Comparison of ENCODE assay signal across 8 mouse cellular contexts in genomic region chr9:121671300-121671699, GRCm38 (mm10). TPM values are rescaled to one million over a fixed set of nuclear protein-coding genes. Genes with fewer than 3 reads are reported as not detected.
DNase-seq lines count a peak whose midpoint lies in the region; ATAC-seq and TF ChIP-seq lines count a peak whose summit lies in the region.
"Had no signal": no experiment of that assay in that cellular context is flagged by ENCODE, and none has a peak within 500 bp of the region (broad histone marks: within the 10 kb centered on the region; RNA-seq: fewer than 3 reads in every experiment).

No protein-coding gene starts in this region.

- no peak overlapping the region for H3K4me2 ChIP-seq in liver, embryonic 12.5 days
- H3K4me2 ChIP-seq in liver, embryonic 13.5 days = no peak overlapping the region
- H3K4me2 ChIP-seq: heart, embryonic 15.5 days had no signal

- H3K9me3 ChIP-seq in liver, embryonic 12.5 days (replicated peaks) = no peaks in the 10 kb centered on the region
- H3K9me3 ChIP-seq in MEL (replicated peaks; ENCODE audit: insufficient read depth, low read length) = no peaks in the 10 kb centered on the region
- H3K9me3 ChIP-seq in liver, embryonic 13.5 days (replicated peaks) = no peaks in the 10 kb centered on the region
- H3K9me3 ChIP-seq: heart, embryonic 15.5 days had no signal

- DNase-seq in liver = peak; percentile 41
- DNase-seq in MEL (ENCODE audit: low read depth, low spot score) = peak; percentile 73
- DNase-seq in liver, embryonic 13.5 days = peak; percentile 18

- H3K27ac ChIP-seq in liver, embryonic 12.5 days = no peak overlapping the region
- no peak overlapping the region for H3K27ac ChIP-seq in MEL (ENCODE audit: control insufficient read depth, low read depth, low read length)
- H3K27ac ChIP-seq in bone marrow macrophage, adult 2 months (ENCODE audit: insufficient read depth, low read depth, low read length) = no peak overlapping the region
- no peak overlapping the region for H3K27ac ChIP-seq in liver, embryonic 13.5 days
- H3K27ac ChIP-seq in small intestine, adult 2 months (ENCODE audit: insufficient read depth, low read depth, low read length) = no peak overlapping the region

- WGBS in liver, embryonic 12.5 days (ENCODE audit: insufficient replicate concordance) = 16% methylated on average over 7 of the region's 7 CpGs
- WGBS in liver, embryonic 13.5 days (ENCODE audit: insufficient replicate concordance) = 14% methylated on average over 7 of the region's 7 CpGs
- 40% methylated on average over 7 of the region's 7 CpGs for WGBS in small intestine, adult 2 months

- H3K4me3 ChIP-seq in liver, embryonic 12.5 days = no peak overlapping the region
- no peak overlapping the region for H3K4me3 ChIP-seq in MEL (ENCODE audit: control insufficient read depth in 1 of 2, insufficient read depth in 1 of 2, low read depth in 2 of 2, low read length in 2 of 2)
- no peak overlapping the region for H3K4me3 ChIP-seq in bone marrow macrophage, adult 2 months (ENCODE audit: insufficient read depth, low read length)
- H3K4me3 ChIP-seq in liver, embryonic 13.5 days (replicated peaks) = no peak overlapping the region
- H3K4me3 ChIP-seq in small intestine, adult 2 months (ENCODE audit: low read depth, low read length) = no peak overlapping the region
- H3K4me3 ChIP-seq: heart, embryonic 15.5 days had no signal

- no peak for TF ChIP-seq EP300 in MEL (IDR thresholded peaks at IDR 0.05; ENCODE audit: low read depth in 1 of 2, low read length in 2 of 2)

- no peaks in the 10 kb centered on the region for H3K79me2 ChIP-seq in MEL (ENCODE audit: control insufficient read depth, insufficient read depth, low read length, poor library complexity)

- no peak for TF ChIP-seq POLR2A in MEL (IDR thresholded peaks at IDR 0.05; ENCODE audit: control insufficient read depth in 1 of 2, insufficient read depth in 1 of 2, low read depth in 1 of 2, low read length in 2 of 2, poor library complexity in 1 of 2)
- no peak for TF ChIP-seq POLR2A in bone marrow macrophage, adult 2 months (IDR thresholded peaks at IDR 0.05; ENCODE audit: borderline replicate concordance, low read depth, low read length)
- TF ChIP-seq POLR2A in small intestine, adult 2 months (IDR thresholded peaks at IDR 0.05; ENCODE audit: low read depth, low read length) = no peak

- no peak overlapping the region for H3K9ac ChIP-seq in liver, embryonic 12.5 days
- no peak overlapping the region for H3K9ac ChIP-seq in MEL (ENCODE audit: control insufficient read depth, low read depth, low read length, poor library complexity, severe bottlenecking)
- H3K9ac ChIP-seq in liver, embryonic 13.5 days = no peak overlapping the region

- peaks cover 49% of the 10 kb centered on the region for H3K27me3 ChIP-seq in liver, embryonic 12.5 days (replicated peaks)
- no peaks in the 10 kb centered on the region for H3K27me3 ChIP-seq in MEL (ENCODE audit: control insufficient read depth in 1 of 2, insufficient read depth in 2 of 2, low read length in 2 of 2)
- peaks cover 48% of the 10 kb centered on the region for H3K27me3 ChIP-seq in liver, embryonic 13.5 days
- no peaks in the 10 kb centered on the region for H3K27me3 ChIP-seq in small intestine, adult 2 months (ENCODE audit: control insufficient read depth, insufficient read depth, low read length)

- ATAC-seq in liver, embryonic 12.5 days = no peak
- ATAC-seq in erythroid progenitor cell, adult 5-6 weeks (replicated peaks; ENCODE audit: low FRiP score, poor library complexity, severe bottlenecking) = peak; percentile 58
- ATAC-seq in liver, embryonic 13.5 days (ENCODE audit: low read depth) = no peak

- peak; percentile 66 to 68 (median 67) for TF ChIP-seq CTCF in MEL (IDR thresholded peaks at IDR 0.05 in 2 of 3, conservative IDR thresholded peaks at IDR 0.05 in 1 of 3; ENCODE audit: control insufficient read depth in 1 of 3, insufficient read depth in 1 of 3, low read depth in 2 of 3, low read length in 3 of 3, poor library complexity in 1 of 3, severe bottlenecking in 1 of 3)
- TF ChIP-seq CTCF in bone marrow macrophage, adult 2 months (IDR thresholded peaks at IDR 0.05; ENCODE audit: low read depth, low read length) = peak; percentile 36
- TF ChIP-seq CTCF in small intestine, adult 2 months (IDR thresholded peaks at IDR 0.05; ENCODE audit: extremely low read depth, insufficient read length, insufficient replicate concordance, low read depth, low read length) = peak; percentile 78; the same call in 1 of the 2 replicates

- H3K4me1 ChIP-seq in liver, embryonic 12.5 days = peaks cover 37% of the 10 kb centered on the region
- H3K4me1 ChIP-seq in MEL (ENCODE audit: control insufficient read depth in 1 of 2, insufficient read depth in 2 of 2, low read length in 2 of 2) = peaks cover 0 to 17% of the 10 kb centered on the region in 2 experiments; a peak in 2 of 4 replicates
- peaks cover 34% of the 10 kb centered on the region for H3K4me1 ChIP-seq in bone marrow macrophage, adult 2 months (ENCODE audit: control insufficient read depth, insufficient read depth, low read length)
- H3K4me1 ChIP-seq in liver, embryonic 13.5 days (replicated peaks) = peaks cover 25% of the 10 kb centered on the region
- H3K4me1 ChIP-seq in small intestine, adult 2 months (ENCODE audit: control insufficient read depth, insufficient read depth, insufficient read length, low read length) = no peaks in the 10 kb centered on the region

- peak; percentile 28 for TF ChIP-seq RAD21 in MEL (IDR thresholded peaks at IDR 0.05; ENCODE audit: low read depth, low read length)

- H3K36me3 ChIP-seq in liver, embryonic 12.5 days = no peaks in the 10 kb centered on the region
- peaks cover 0 to 8% of the 10 kb centered on the region in 2 experiments; a peak in 2 of 4 replicates for H3K36me3 ChIP-seq in MEL (ENCODE audit: control insufficient read depth in 1 of 2, insufficient read depth in 2 of 2, low read length in 2 of 2)
- no peaks in the 10 kb centered on the region for H3K36me3 ChIP-seq in liver, embryonic 13.5 days
- H3K36me3 ChIP-seq in small intestine, adult 2 months (ENCODE audit: control insufficient read depth, insufficient read depth, low read length) = peaks cover 35% of the 10 kb centered on the region
- H3K36me3 ChIP-seq: heart, embryonic 15.5 days had no signal

RNA-seq across cellular contexts. Expression of gene Vipr1, which starts 28.8 kb away (rescaled TPM):
- polyA plus RNA-seq in liver, embryonic 12.5 days (2016; fragmentation: Nextera tagmentation; extraction: Ambion mirVana) = 0.14 and 0.23 TPM in 2 replicates
- total RNA-seq in MEL (2012; rRNA removed) = not detected in 2 replicates
- not detected for polyA plus RNA-seq in MEL (2012; ENCODE audit: insufficient read depth in 1 of 2, insufficient read length in 2 of 2, low read depth in 1 of 2, low replicate concordance in 2 of 2, missing spikeins in 1 of 2)
- 4.1 and 4.8 TPM in 2 replicates for polyA plus RNA-seq in bone marrow macrophage, adult 2 months (2012; ENCODE audit: insufficient read depth, insufficient read length, missing spikeins)
- total RNA-seq in erythroid progenitor cell, adult 5-6 weeks (2015; ENCODE audit: low replicate concordance) = 0.36 TPM in 1 of 2 replicates, not detected in the other
- total RNA-seq in erythroid progenitor cell, adult 5-6 weeks (2017; ENCODE audit: low replicate concordance) = 0.64 TPM in 1 of 2 replicates, not detected in the other
- polyA plus RNA-seq in liver, embryonic 13.5 days (2015; fragmentation: Nextera tagmentation; extraction: Ambion mirVana) = 0.27 and 0.29 TPM in 2 replicates
- 43.5 and 171 TPM in 2 replicates for polyA plus RNA-seq in small intestine, adult 2 months (2012; rRNA removed)

RNA-seq across cellular contexts. Expression of gene Lyzl4, which starts 29.4 kb away (rescaled TPM):
- 0.23 and 0.29 TPM in 2 replicates for polyA plus RNA-seq in liver, embryonic 12.5 days (2016; fragmentation: Nextera tagmentation; extraction: Ambion mirVana)
- total RNA-seq in MEL (2012; rRNA removed) = not detected in 2 replicates
- polyA plus RNA-seq in MEL (2012; ENCODE audit: insufficient read depth in 1 of 2, insufficient read length in 2 of 2, low read depth in 1 of 2, low replicate concordance in 2 of 2, missing spikeins in 1 of 2) = not detected
- polyA plus RNA-seq in bone marrow macrophage, adult 2 months (2012; ENCODE audit: insufficient read depth, insufficient read length, missing spikeins) = 11.5 and 11.8 TPM in 2 replicates
- not detected in 2 replicates for total RNA-seq in erythroid progenitor cell, adult 5-6 weeks (2015; ENCODE audit: low replicate concordance)
- total RNA-seq in erythroid progenitor cell, adult 5-6 weeks (2017; ENCODE audit: low replicate concordance) = not detected in 2 replicates
- polyA plus RNA-seq in liver, embryonic 13.5 days (2015; fragmentation: Nextera tagmentation; extraction: Ambion mirVana) = 0.14 TPM in 1 of 2 replicates, not detected in the other
- 0.32 TPM in 1 of 2 replicates, not detected in the other for polyA plus RNA-seq in small intestine, adult 2 months (2012; rRNA removed)

RNA-seq across cellular contexts. Expression of gene Sec22c, which starts 34.0 kb away (rescaled TPM):
- polyA plus RNA-seq in liver, embryonic 12.5 days (2016; fragmentation: Nextera tagmentation; extraction: Ambion mirVana) = 4.4 and 5.1 TPM in 2 replicates
- total RNA-seq in MEL (2012; rRNA removed) = 5.9 and 6.6 TPM in 2 replicates
- polyA plus RNA-seq in MEL (2012; ENCODE audit: insufficient read depth in 1 of 2, insufficient read length in 2 of 2, low read depth in 1 of 2, low replicate concordance in 2 of 2, missing spikeins in 1 of 2) = 10 to 100 TPM in 1 of 2 experiments, not detected in 1; 10.9 TPM
- polyA plus RNA-seq in bone marrow macrophage, adult 2 months (2012; ENCODE audit: insufficient read depth, insufficient read length, missing spikeins) = 9.3 and 14.2 TPM in 2 replicates
- total RNA-seq in erythroid progenitor cell, adult 5-6 weeks (2015; ENCODE audit: low replicate concordance) = 4.3 and 5.9 TPM in 2 replicates
- 2.6 and 4.8 TPM in 2 replicates for total RNA-seq in erythroid progenitor cell, adult 5-6 weeks (2017; ENCODE audit: low replicate concordance)
- polyA plus RNA-seq in liver, embryonic 13.5 days (2015; fragmentation: Nextera tagmentation; extraction: Ambion mirVana) = 3.7 and 3.9 TPM in 2 replicates
- 18.2 and 27.0 TPM in 2 replicates for polyA plus RNA-seq in small intestine, adult 2 months (2012; rRNA removed)

RNA-seq across cellular contexts. Expression of gene Ss18l2, which starts 38.8 kb away (rescaled TPM):
- 77.5 and 89.3 TPM in 2 replicates for polyA plus RNA-seq in liver, embryonic 12.5 days (2016; fragmentation: Nextera tagmentation; extraction: Ambion mirVana)
- 37.4 and 47.8 TPM in 2 replicates for total RNA-seq in MEL (2012; rRNA removed)
- 10 to 100 TPM in 1 of 2 experiments, not detected in 1; 48.5 TPM for polyA plus RNA-seq in MEL (2012; ENCODE audit: insufficient read depth in 1 of 2, insufficient read length in 2 of 2, low read depth in 1 of 2, low replicate concordance in 2 of 2, missing spikeins in 1 of 2)
- 27.5 and 34.0 TPM in 2 replicates for polyA plus RNA-seq in bone marrow macrophage, adult 2 months (2012; ENCODE audit: insufficient read depth, insufficient read length, missing spikeins)
- 8.8 and 47.2 TPM in 2 replicates for total RNA-seq in erythroid progenitor cell, adult 5-6 weeks (2015; ENCODE audit: low replicate concordance)
- total RNA-seq in erythroid progenitor cell, adult 5-6 weeks (2017; ENCODE audit: low replicate concordance) = 17.2 and 52.3 TPM in 2 replicates
- polyA plus RNA-seq in liver, embryonic 13.5 days (2015; fragmentation: Nextera tagmentation; extraction: Ambion mirVana) = 78.9 and 81.9 TPM in 2 replicates
- 10.9 and 11.6 TPM in 2 replicates for polyA plus RNA-seq in small intestine, adult 2 months (2012; rRNA removed)

RNA-seq across cellular contexts. Expression of gene Nktr, which starts 47.7 kb away (rescaled TPM):
- polyA plus RNA-seq in liver, embryonic 12.5 days (2016; fragmentation: Nextera tagmentation; extraction: Ambion mirVana) = 34.0 and 38.9 TPM in 2 replicates
- total RNA-seq in MEL (2012; rRNA removed) = 32.0 and 32.4 TPM in 2 replicates
- 10 to 100 TPM; 34.3 to 70.7 TPM for polyA plus RNA-seq in MEL (2012; ENCODE audit: insufficient read depth in 1 of 2, insufficient read length in 2 of 2, low read depth in 1 of 2, low replicate concordance in 2 of 2, missing spikeins in 1 of 2)
- polyA plus RNA-seq in bone marrow macrophage, adult 2 months (2012; ENCODE audit: insufficient read depth, insufficient read length, missing spikeins) = 109 and 111 TPM in 2 replicates
- total RNA-seq in erythroid progenitor cell, adult 5-6 weeks (2015; ENCODE audit: low replicate concordance) = 225 and 240 TPM in 2 replicates
- 322 and 375 TPM in 2 replicates for total RNA-seq in erythroid progenitor cell, adult 5-6 weeks (2017; ENCODE audit: low replicate concordance)
- polyA plus RNA-seq in liver, embryonic 13.5 days (2015; fragmentation: Nextera tagmentation; extraction: Ambion mirVana) = 29.7 and 33.3 TPM in 2 replicates
- 16.7 and 30.2 TPM in 2 replicates for polyA plus RNA-seq in small intestine, adult 2 months (2012; rRNA removed)

Comparison
In these comparisons a context has a peak if more than half of its experiments do, and no peak if none do; other contexts are left out.
1. DNase-seq: peak in every context shown above with its lines; median percentile 73 in MEL; 41 in liver; 18 in liver, embryonic 13.5 days.